Mouse (Mus musculus) hindbrain, embryonic 10.5 days (tissue): ENCODE results near the gene Zfp599. TPM values are rescaled to one million over a fixed set of nuclear protein-coding genes. Genes with fewer than 3 reads are reported as not detected.
A peak's percentile ranks its signal among the peaks of the same experiment; 100 is the strongest.
"Not testable (repeated sequence)": the region's sequence is repeated elsewhere in the genome, so short reads cannot be mapped to it uniquely, and the experiment has no call there.

Source experiments
- DNase-seq: peaks from one replicate; pipeline ENCODE4 v3.0.0-alpha.2; 2017; ENCODE audit warnings: low spot score
- H3K27ac ChIP-seq: fragments of 300-500 bp; sonication (generic); 2 replicates; pipeline ENCODE4 v1.5.1; 2016; ENCODE audit warnings: mild to moderate bottlenecking, moderate library complexity
- H3K27me3 ChIP-seq: fragments of 300-500 bp; sonication (generic); 2 replicates; pipeline ENCODE4 v1.6.1; 2016; ENCODE audit warnings: mild to moderate bottlenecking; ENCODE audit not compliant: poor library complexity, insufficient read depth, severe bottlenecking
- H3K36me3 ChIP-seq: fragments of 300-500 bp; sonication (generic); 2 replicates; pipeline ENCODE4 v1.6.1; 2016; ENCODE audit warnings: mild to moderate bottlenecking, moderate library complexity
- H3K4me1 ChIP-seq: fragments of 300-500 bp; sonication (generic); replicated peaks from 2 replicates; pipeline ENCODE4 v1.6.1; 2016; ENCODE audit warnings: mild to moderate bottlenecking
- H3K4me3 ChIP-seq: fragments of 300-500 bp; sonication (generic); 2 replicates; pipeline ENCODE4 v1.5.1; 2016; ENCODE audit warnings: mild to moderate bottlenecking, moderate library complexity
- H3K9me3 ChIP-seq: fragments of 300-500 bp; sonication (generic); 2 replicates; pipeline ENCODE4 v1.6.1; 2016; ENCODE audit warnings: mild to moderate bottlenecking, moderate library complexity
- WGBS: fragments of 180-500 bp; shearing (Covaris S2); methylation state at CpG from one replicate; pipeline ENCODE4 v1.1.7; 2016; 5-methylcytosine and 5-hydroxymethylcytosine counted together
- polyA plus RNA-seq: library from polyadenylated mRNA; unstranded; fragments of >200 nt; fragmentation: Nextera tagmentation; extraction: Ambion mirVana; gene quantifications from 2 replicates; pipeline ENCODE4 v1.2.1, GENCODE M21; 2016

The Zfp599 gene
- polyA plus RNA-seq, 1 experiment from 2014 or later: 5.4 TPM

- Histone ChIP-seq H3K9me3 (peaks cover 46% of the 10 kb centered on the region), H3K4me3 (no peak overlapping the region), H3K4me1 (no peaks in the 10 kb centered on the region), H3K27me3 (no peaks in the 10 kb centered on the region), H3K27ac (no peak overlapping the region), H3K36me3 (peaks cover 98% of the 10 kb centered on the region)
- WGBS: 98% methylated on average over 2 of the region's 2 CpGs
- DNase-seq: no peak
Observed at GRCm38 (mm10) chr9:22244242-22244641, 15.5 kb downstream of the Zfp599 start.

- 89% methylated on average over 4 of the region's 4 CpGs for WGBS
Observed at GRCm38 (mm10) chr9:22240001-22240400, 19.7 kb downstream of the Zfp599 start.

DNA sequence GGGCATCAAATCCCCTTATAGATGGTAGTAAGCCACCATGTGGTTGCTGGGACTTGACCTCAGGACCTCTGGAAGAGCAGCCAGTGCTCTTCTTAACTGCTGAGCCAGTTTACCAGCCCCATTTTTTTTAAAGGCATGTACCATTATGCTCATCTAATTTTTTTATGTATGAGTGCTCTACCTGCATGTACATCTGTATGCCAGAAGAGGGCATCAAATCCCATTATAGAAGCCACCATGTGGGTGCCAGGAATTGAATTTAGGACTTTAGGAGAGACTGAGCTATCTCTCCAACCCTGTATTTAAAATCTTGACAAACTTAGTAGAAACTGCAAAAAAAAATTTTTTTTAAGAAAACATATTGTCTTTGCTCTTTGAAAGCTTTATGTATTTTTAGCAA is 29.1 kb downstream of the Zfp599 start:
- Histone ChIP-seq H3K27me3 (no peaks in the 10 kb centered on the region), H3K4me3 (no peak overlapping the region), H3K9me3 (no peaks in the 10 kb centered on the region), H3K36me3 (peaks cover 16% of the 10 kb centered on the region), H3K4me1 (no peaks in the 10 kb centered on the region), H3K27ac (no peak overlapping the region)
- no peak for DNase-seq

More at GRCm38 (mm10) chr9:22240001-22240400, 19.7 kb downstream of the Zfp599 start:
- Histone ChIP-seq H3K27me3 (no peaks in the 10 kb centered on the region), H3K4me3 (no peak overlapping the region), H3K36me3 (peaks cover 97% of the 10 kb centered on the region), H3K9me3 (peaks cover 22% of the 10 kb centered on the region), H3K4me1 (no peaks in the 10 kb centered on the region), H3K27ac (no peak overlapping the region)
- DNase-seq: no peak

- WGBS: 93% methylated on average over 3 of the region's 3 CpGs
- Histone ChIP-seq H3K27me3 (no peaks in the 10 kb centered on the region), H3K36me3 (peaks cover 11% of the 10 kb centered on the region), H3K27ac (no peak overlapping the region), H3K9me3 (no peaks in the 10 kb centered on the region), H3K4me1 (no peaks in the 10 kb centered on the region), H3K4me3 (no peak overlapping the region)
- DNase-seq: no peak
Observed at GRCm38 (mm10) chr9:22230061-22230460, 29.6 kb downstream of the Zfp599 start.

DNA sequence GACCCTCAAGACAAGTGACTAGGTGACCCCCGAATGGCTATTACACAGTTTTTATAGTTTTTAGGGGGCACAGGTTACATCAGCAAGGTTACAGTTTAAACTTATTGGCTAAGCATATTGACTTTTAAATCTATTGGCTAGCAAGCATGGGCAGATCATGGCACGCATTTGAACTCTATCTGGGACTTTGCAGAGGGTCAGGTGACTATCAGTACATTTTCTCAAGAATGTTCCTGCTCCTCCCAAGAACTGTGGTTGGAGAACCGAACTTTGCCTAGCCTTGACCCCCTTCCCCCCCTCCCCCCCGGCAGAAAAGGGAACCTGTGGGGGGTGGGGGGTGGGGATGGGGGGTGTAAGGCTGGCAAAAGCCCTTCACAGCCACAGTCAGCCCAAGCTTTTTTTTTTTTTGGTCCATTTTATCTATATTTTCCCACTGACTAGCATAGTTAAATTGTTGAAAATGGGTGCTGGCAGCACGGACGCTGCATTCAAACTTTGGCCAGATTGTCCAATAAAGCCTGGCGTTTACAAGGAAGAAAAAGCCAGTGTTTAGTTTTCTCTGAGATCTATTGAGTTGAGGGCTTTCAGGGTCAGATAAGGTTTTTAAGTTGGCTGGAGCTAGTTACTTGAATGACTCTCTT is 30.2 kb downstream of the Zfp599 start:
- no peak for DNase-seq
- peaks cover 5% of the 10 kb centered on the region; the same call in 1 of the 2 replicates for H3K36me3 ChIP-seq
- H3K9me3 ChIP-seq: no peaks in the 10 kb centered on the region
- H3K4me3 ChIP-seq: no peak overlapping the region
- H3K27ac ChIP-seq: no peak overlapping the region
- WGBS: 90% methylated on average over 7 of the region's 7 CpGs
- H3K27me3 ChIP-seq: no peaks in the 10 kb centered on the region
- no peaks in the 10 kb centered on the region for H3K4me1 ChIP-seq

- DNase-seq: no peak
- H3K36me3 ChIP-seq: peaks cover 5% of the 10 kb centered on the region; the same call in 1 of the 2 replicates
- no peak overlapping the region for H3K4me3 ChIP-seq
- no peaks in the 10 kb centered on the region for H3K27me3 ChIP-seq
- H3K27ac ChIP-seq: no peak overlapping the region
- 89% methylated on average over 15 of the region's 15 CpGs for WGBS
- no peaks in the 10 kb centered on the region for H3K9me3 ChIP-seq
- H3K4me1 ChIP-seq: no peaks in the 10 kb centered on the region
Observed at GRCm38 (mm10) chr9:22226846-22227245, 32.8 kb downstream of the Zfp599 start.

DNA sequence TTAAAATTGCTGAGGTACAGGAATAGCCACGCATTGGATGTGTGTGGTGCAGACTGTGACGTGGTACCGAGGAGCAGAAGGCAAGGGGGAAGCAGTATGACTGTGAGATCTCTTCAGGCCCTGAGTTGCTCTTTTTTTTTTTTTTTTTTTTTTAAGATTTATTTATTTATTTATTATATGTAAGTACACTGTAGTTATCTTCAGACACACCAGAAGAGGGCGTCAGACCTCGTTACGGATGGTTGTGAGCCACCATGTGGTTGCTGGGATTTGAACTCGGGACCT is 33.4 kb downstream of the Zfp599 start:
- DNase-seq, H3K27ac ChIP-seq, H3K4me1 ChIP-seq, H3K9me3 ChIP-seq, H3K27me3 ChIP-seq, H3K36me3 ChIP-seq: not testable (repeated sequence)
- H3K4me3 ChIP-seq: peak overlapping the region; percentile 83
- 68% methylated on average over 7 of the region's 7 CpGs for WGBS

- peak; percentile 97 for DNase-seq
- Histone ChIP-seq H3K27me3 (no peaks in the 10 kb centered on the region), H3K36me3 (peaks cover 5% of the 10 kb centered on the region; the same call in 1 of the 2 replicates), H3K27ac (peak within 1 kb of the TSS; percentile 97), H3K4me1 (no peaks in the 10 kb centered on the region), H3K4me3 (peak within 1 kb of the TSS; percentile 83), H3K9me3 (no peaks in the 10 kb centered on the region)
- 2% methylated on average over 35 of the region's 35 CpGs for WGBS
Observed at GRCm38 (mm10) chr9:22225581-22226388, 33.9 kb downstream of the Zfp599 start, which contains the start of gene Zfp809. Zfp809 (plus strand) TSS chr9:22225714.

DNA sequence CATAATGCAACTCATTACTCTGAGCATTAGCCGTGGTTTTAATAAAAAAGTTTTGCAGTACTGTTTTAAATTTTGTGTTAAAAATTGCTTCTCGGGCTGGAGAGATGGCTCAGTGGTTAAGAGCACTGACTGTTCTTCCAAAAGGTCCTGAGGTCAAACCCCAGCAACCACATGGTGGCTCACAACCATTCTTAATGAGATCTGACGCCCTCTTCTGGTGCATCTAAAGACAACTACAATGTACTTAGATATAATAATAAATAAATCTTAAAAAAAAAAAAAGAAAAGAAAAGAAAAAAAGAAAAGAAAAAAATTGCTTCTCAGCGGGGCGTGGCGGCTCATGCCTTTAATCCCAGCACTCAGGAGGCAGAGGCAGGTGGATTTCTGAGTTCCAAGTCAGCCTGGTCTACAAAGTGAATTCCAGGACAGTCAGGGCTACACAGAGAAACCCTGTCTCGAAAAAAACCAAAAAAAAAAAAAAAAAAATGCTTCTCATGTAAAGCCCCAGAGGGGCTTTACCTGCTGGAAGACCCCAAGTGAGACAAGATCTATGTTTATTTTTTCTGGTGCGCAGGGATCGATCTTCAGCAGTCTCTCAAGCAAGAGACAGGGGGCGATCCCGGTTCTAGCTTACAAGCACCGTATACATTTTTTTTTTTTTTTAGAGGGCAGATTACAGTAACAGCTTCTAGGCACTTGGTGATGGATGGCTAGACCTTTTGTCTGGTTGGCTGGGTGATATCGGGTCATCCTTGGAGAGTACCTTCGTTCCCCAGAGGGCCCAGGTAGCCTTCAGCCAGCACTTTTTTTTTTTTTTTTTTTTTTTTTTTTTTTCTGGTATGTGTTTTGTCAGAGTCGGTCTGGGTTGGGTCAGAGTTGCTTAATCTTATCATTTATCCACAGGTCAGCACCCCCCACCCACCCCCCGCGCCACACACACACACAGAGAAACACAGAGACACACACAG is 34.9 kb downstream of the Zfp599 start:
- no peak for DNase-seq
- peak overlapping the region; percentile 83 for H3K4me3 ChIP-seq
- no peaks in the 10 kb centered on the region for H3K27me3 ChIP-seq
- peaks cover 5% of the 10 kb centered on the region; the same call in 1 of the 2 replicates for H3K36me3 ChIP-seq
- H3K4me1 ChIP-seq: no peaks in the 10 kb centered on the region
- H3K27ac ChIP-seq: peak overlapping the region; percentile 97
- H3K9me3 ChIP-seq: no peaks in the 10 kb centered on the region
- WGBS: 24% methylated on average over 17 of the region's 17 CpGs

GRCm38 (mm10) chr9:22224066-22224465 is 35.6 kb downstream of the Zfp599 start:
- no peak overlapping the region for H3K4me3 ChIP-seq
- 90% methylated on average over 4 of the region's 4 CpGs for WGBS
- DNase-seq: no peak
- no peaks in the 10 kb centered on the region for H3K9me3 ChIP-seq
- no peaks in the 10 kb centered on the region for H3K4me1 ChIP-seq
- no peak overlapping the region for H3K27ac ChIP-seq
- peaks cover 5% of the 10 kb centered on the region; the same call in 1 of the 2 replicates for H3K36me3 ChIP-seq
- H3K27me3 ChIP-seq: no peaks in the 10 kb centered on the region

DNA sequence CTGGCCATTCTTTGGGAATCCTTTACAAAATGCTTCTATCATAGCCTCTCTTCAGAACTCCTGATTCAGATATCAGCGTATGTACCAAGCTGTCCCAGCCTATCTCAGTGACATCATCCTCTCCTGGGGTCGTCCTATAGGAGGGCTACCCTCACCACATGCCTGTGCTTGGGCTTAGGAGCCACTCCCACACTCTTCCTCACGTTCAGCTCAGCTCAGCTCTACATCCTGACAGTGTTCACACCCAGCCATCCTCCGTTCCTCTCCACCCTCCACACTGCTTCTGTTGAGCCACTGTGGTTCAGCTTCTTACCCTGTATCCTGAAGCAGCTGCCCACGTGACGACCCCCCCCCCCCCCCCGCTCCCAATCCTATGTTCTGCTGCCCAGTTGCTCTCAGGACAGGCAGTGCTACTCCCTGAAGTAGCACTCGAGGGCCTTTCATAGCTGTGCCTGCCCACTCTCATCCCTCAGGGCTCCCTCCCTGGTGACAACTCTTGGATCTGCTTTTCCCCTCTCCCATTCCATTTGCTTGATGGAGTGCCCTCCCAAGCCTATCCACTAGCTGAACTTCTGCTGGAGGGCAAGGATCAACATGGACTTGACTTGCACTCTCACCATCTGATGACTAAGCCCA is 41.7 kb downstream of the Zfp599 start:
- Histone ChIP-seq H3K36me3 (no peaks in the 10 kb centered on the region), H3K4me3 (no peak overlapping the region)
- 54% methylated on average over 8 of the region's 8 CpGs for WGBS

GRCm38 (mm10) chr9:22216705-22217104 is 43.0 kb downstream of the Zfp599 start:
- H3K4me1 ChIP-seq: no peaks in the 10 kb centered on the region
- no peaks in the 10 kb centered on the region for H3K36me3 ChIP-seq
- no peak overlapping the region for H3K4me3 ChIP-seq
- no peak overlapping the region for H3K27ac ChIP-seq
- 53% methylated on average over 3 of the region's 3 CpGs for WGBS
- no peak for DNase-seq
- H3K27me3 ChIP-seq: no peaks in the 10 kb centered on the region
- H3K9me3 ChIP-seq: no peaks in the 10 kb centered on the region

More for the DNA sequence above, 41.7 kb downstream of the Zfp599 start:
- Histone ChIP-seq H3K27me3 (no peaks in the 10 kb centered on the region), H3K4me1 (no peaks in the 10 kb centered on the region), H3K27ac (no peak overlapping the region), H3K9me3 (no peaks in the 10 kb centered on the region)
- no peak for DNase-seq
